Mouse (Mus musculus) liver, postnatal 0 days (tissue): ENCODE measurements around the gene Myo5c. TPM values are rescaled to one million over a fixed set of nuclear protein-coding genes. Genes with fewer than 3 reads are reported as not detected.

Experiments
- ATAC-seq: fragments of 200-750 bp; cut with Nextera tagmentation; 2 replicates; pipeline ENCODE4 v1.8.0; 2017; ENCODE audit warnings: mild to moderate bottlenecking, moderate library complexity
- DNase-seq: peaks from one replicate; pipeline ENCODE4 v3.0.0-alpha.2; 2016
- H3K27ac ChIP-seq: fragments of 300-500 bp; sonication (generic); 2 replicates; pipeline ENCODE4 v1.5.1; 2014; ENCODE audit warnings: antibody characterized with exemption, moderate library complexity, mild to moderate bottlenecking, low read depth
- H3K27me3 ChIP-seq: fragments of 300-500 bp; sonication (generic); 2 replicates; pipeline ENCODE4 v1.6.1; 2014; ENCODE audit warnings: low read length, control low read depth, mixed read lengths; ENCODE audit not compliant: insufficient read depth
- H3K36me3 ChIP-seq: fragments of 300-500 bp; sonication (generic); replicated peaks from 2 replicates; pipeline ENCODE4 v1.6.1; 2014; ENCODE audit warnings: mild to moderate bottlenecking, control low read depth, low read length, moderate library complexity, mixed read lengths; ENCODE audit not compliant: insufficient read depth
- H3K4me1 ChIP-seq: fragments of 300-500 bp; sonication (generic); 2 replicates; pipeline ENCODE4 v1.6.1; 2014; ENCODE audit warnings: antibody characterized with exemption, mild to moderate bottlenecking, control low read depth; ENCODE audit not compliant: insufficient read depth
- H3K4me2 ChIP-seq: fragments of 300-500 bp; sonication (generic); 2 replicates; pipeline ENCODE4 v1.6.1; 2014; ENCODE audit warnings: low read depth, mild to moderate bottlenecking, low read length, moderate library complexity, mixed read lengths
- H3K4me3 ChIP-seq: fragments of 300-500 bp; sonication (generic); 2 replicates; pipeline ENCODE4 v1.5.1; 2014; ENCODE audit warnings: low read depth, low read length
- H3K9ac ChIP-seq: fragments of 300-500 bp; sonication (generic); replicated peaks from 2 replicates; pipeline ENCODE4 v1.6.1; 2014; ENCODE audit warnings: mild to moderate bottlenecking, moderate library complexity
- H3K9me3 ChIP-seq: fragments of 300-500 bp; sonication (generic); 2 replicates; pipeline ENCODE4 v1.6.1; 2016; ENCODE audit warnings: mild to moderate bottlenecking, control low read depth, low read length, mixed read lengths
- CTCF ChIP-seq: sonication (generic); IDR thresholded peaks from 2 replicates; pipeline ENCODE4 v1.5.1; 2016; ENCODE audit warnings: antibody characterized with exemption, low read depth
- EP300 ChIP-seq: IDR thresholded peaks from 2 replicates; pipeline ENCODE4 v1.6.1; 2016; ENCODE audit warnings: antibody characterized with exemption, low read depth, mild to moderate bottlenecking
- WGBS: fragments of 180-500 bp; shearing (Covaris S2); extraction: QIAGEN DNeasy Blood & Tissue Kit; methylation state at CpG from one replicate; pipeline ENCODE4 v1.1.7; 2014; ENCODE audit not compliant: insufficient replicate concordance; 5-methylcytosine and 5-hydroxymethylcytosine counted together
- polyA plus RNA-seq: library from polyadenylated mRNA; unstranded; fragments of >200 nt; fragmentation: Nextera tagmentation; extraction: Ambion mirVana; gene quantifications from 2 replicates; pipeline ENCODE4 v1.2.1, GENCODE M21; 2015

The Myo5c gene
- polyA plus RNA-seq, 1 experiment from 2014 or later: 0.48 TPM

- 0 out of 2 replicates have a peak, but pooled peaks cover 5% of the 10 kb centered on the region for H3K4me1 ChIP-seq
- H3K4me3 ChIP-seq: no peak overlapping the region
- DNase-seq: peak; percentile 22
- no peak overlapping the region for H3K9ac ChIP-seq
- ATAC-seq: peak; percentile 47; the same call in 1 of the 2 replicates
- H3K36me3 ChIP-seq: no peaks in the 10 kb centered on the region
- H3K9me3 ChIP-seq: no peaks in the 10 kb centered on the region
- no peak overlapping the region for H3K4me2 ChIP-seq
- 48% methylated on average over 4 of the region's 4 CpGs for WGBS
- no peaks in the 10 kb centered on the region for H3K27me3 ChIP-seq
- TF ChIP-seq EP300 (no peak; the same call in 1 of the 2 replicates), CTCF (no peak)
- no peak overlapping the region for H3K27ac ChIP-seq
Measured at GRCm38 (mm10) chr9:75342433-75342832, 110.6 kb downstream of the Myo5c start.

GRCm38 (mm10) chr9:75347458-75347857 is 115.6 kb downstream of the Myo5c start, which contains the start of gene Bcl2l10:
Bcl2l10 (plus strand) TSS chr9:75347758.
- H3K27ac ChIP-seq: no peak within 1 kb of the TSS
- WGBS: 89% methylated on average over 5 of the region's 5 CpGs

DNA sequence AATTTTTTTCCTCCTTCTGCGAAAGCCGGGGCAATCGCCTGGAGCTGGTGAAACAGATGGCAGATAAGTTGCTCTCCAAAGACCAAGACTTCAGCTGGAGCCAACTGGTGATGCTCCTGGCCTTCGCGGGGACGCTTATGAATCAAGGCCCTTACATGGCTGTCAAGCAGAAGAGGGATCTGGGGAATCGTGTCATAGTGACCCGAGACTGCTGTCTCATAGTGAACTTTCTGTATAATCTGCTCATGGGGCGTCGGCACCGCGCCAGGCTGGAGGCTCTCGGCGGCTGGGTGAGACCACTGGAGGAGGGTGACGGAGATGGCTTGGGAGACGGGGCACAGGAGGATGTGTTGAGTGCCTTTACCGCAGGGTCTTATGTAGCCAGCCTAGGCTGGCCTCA is 116.2 kb downstream of the Myo5c start:
- H3K27ac ChIP-seq: no peak overlapping the region
- no peaks in the 10 kb centered on the region for H3K36me3 ChIP-seq
- H3K9ac ChIP-seq: no peak overlapping the region
- H3K9me3 ChIP-seq: no peaks in the 10 kb centered on the region
- no peaks in the 10 kb centered on the region for H3K27me3 ChIP-seq
- WGBS: 80% methylated on average over 17 of the region's 17 CpGs
- H3K4me2 ChIP-seq: no peak overlapping the region
- TF ChIP-seq EP300: no peak
- TF ChIP-seq CTCF: no peak
- no peak overlapping the region for H3K4me3 ChIP-seq
- DNase-seq (no peak), ATAC-seq (no peak)
- H3K4me1 ChIP-seq: no peaks in the 10 kb centered on the region

More at GRCm38 (mm10) chr9:75347458-75347857, 115.6 kb downstream of the Myo5c start, which contains the start of gene Bcl2l10:
- ATAC-seq: no peak
- TF ChIP-seq EP300 (no peak), CTCF (no peak)
- Histone ChIP-seq H3K4me1 (0 out of 2 replicates have a peak, but pooled peaks cover 3% of the 10 kb centered on the region), H3K4me3 (no peak within 1 kb of the TSS), H3K4me2 (no peak within 1 kb of the TSS), H3K36me3 (no peaks in the 10 kb centered on the region), H3K9me3 (no peaks in the 10 kb centered on the region), H3K27me3 (no peaks in the 10 kb centered on the region), H3K9ac (no peak within 1 kb of the TSS)
- no peak for DNase-seq

- DNase-seq: no peak
- H3K4me1 ChIP-seq: no peaks in the 10 kb centered on the region
- 81% methylated on average over 3 of the region's 3 CpGs for WGBS
Measured at GRCm38 (mm10) chr9:75348641-75349040, 116.8 kb downstream of the Myo5c start.

DNA sequence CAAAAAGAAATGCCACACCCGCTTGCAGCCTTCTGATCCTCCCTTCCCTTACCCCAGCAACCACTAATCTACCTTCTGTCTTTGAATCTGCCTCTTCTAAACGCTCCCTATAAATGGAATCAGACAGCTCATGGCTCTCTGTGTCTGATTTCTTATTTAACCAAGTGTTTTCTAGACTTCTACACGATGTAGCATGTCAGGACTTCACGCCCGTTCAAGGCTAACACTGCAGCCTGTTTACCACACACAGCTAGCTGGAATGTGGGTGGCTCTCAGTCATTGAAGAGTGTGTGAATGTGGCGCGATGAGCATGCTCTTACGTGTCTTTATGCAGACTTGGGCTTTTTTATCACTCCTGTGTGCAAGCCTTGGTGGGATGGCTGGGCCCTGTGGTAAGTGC is 121.3 kb downstream of the Myo5c start:
- 72% methylated on average over 8 of the region's 8 CpGs for WGBS
- Histone ChIP-seq H3K27me3 (no peaks in the 10 kb centered on the region), H3K9ac (no peak overlapping the region), H3K27ac (no peak overlapping the region), H3K9me3 (no peaks in the 10 kb centered on the region), H3K4me2 (no peak overlapping the region), H3K36me3 (no peaks in the 10 kb centered on the region), H3K4me3 (no peak overlapping the region), H3K4me1 (no peaks in the 10 kb centered on the region)
- no peak for DNase-seq
- ATAC-seq: no peak
- no peak for TF ChIP-seq CTCF
- TF ChIP-seq EP300: no peak

More at GRCm38 (mm10) chr9:75348641-75349040, 116.8 kb downstream of the Myo5c start:
- Histone ChIP-seq H3K27ac (no peak overlapping the region), H3K4me3 (no peak overlapping the region), H3K36me3 (no peaks in the 10 kb centered on the region), H3K27me3 (no peaks in the 10 kb centered on the region), H3K4me2 (no peak overlapping the region), H3K9me3 (no peaks in the 10 kb centered on the region), H3K9ac (no peak overlapping the region)
- ATAC-seq: no peak
- TF ChIP-seq CTCF (no peak), EP300 (no peak)

Other genes with a start within 250 kb of the Myo5c start
- 187 and 189 TPM in 2 replicates for gene Arpp19, start 194.4 kb upstream of the Myo5c start, polyA plus RNA-seq
- 1.2 and 1.3 TPM in 2 replicates for gene Myo5a, start 161.0 kb upstream of the Myo5c start, polyA plus RNA-seq
- 1.8 and 2.4 TPM in 2 replicates for gene Gnb5, start 74.3 kb downstream of the Myo5c start, polyA plus RNA-seq
- not detected in 2 replicates for gene Bcl2l10, start 115.7 kb downstream of the Myo5c start, polyA plus RNA-seq
- 17.2 and 18.4 TPM in 2 replicates for gene Mapk6, start 178.0 kb downstream of the Myo5c start, polyA plus RNA-seq
- 10.5 and 11.3 TPM in 2 replicates for gene Leo1, start 209.5 kb downstream of the Myo5c start, polyA plus RNA-seq